Mouse (Mus musculus) c-Kit-positive CD71-positive TER-119-negative erythroid progenitor cells, embryonic 14.5 days (primary cell): ENCODE data around the gene Xylb.

Experiments
- DNase-seq: peaks from one replicate; pipeline ENCODE4 v3.0.0-alpha.2; 2013; ENCODE audit warnings: low read depth

Xylb gene

GRCm38 (mm10) chr9:119401801-119402214 is 44.6 kb downstream of the Xylb start, which contains the start of gene Acvr2b:
Gene Acvr2b (plus strand): TSS chr9:119402118.
- DNase-seq, result peak; percentile 74

- DNase-seq, result peak; percentile 9
Observed at GRCm38 (mm10) chr9:119402253-119403235, 45.4 kb downstream of the Xylb start.

DNA sequence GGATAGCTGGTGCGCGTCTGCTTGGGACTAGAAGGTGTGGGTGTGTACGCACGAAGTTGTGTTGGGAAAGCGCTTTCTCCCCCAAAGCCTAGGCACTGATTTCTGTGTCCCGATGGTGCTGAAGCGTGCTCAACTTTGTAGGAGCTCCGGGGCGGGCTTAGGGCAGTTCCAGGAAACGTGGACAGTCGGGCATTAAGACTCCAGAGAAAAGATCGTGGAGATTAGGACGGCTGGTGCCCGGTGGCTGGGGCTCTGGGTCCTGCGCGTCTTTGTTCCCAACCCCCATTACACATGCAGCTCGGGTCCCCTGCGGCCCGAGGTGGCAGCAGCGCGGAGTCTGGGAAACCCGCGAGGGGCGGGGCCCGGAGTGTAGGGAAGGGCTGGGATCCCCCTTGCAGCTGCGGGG is 46.1 kb downstream of the Xylb start:
- DNase-seq, result no peak

GRCm38 (mm10) chr9:119404090-119404489 is 46.9 kb downstream of the Xylb start:
- no peak for DNase-seq

DNA sequence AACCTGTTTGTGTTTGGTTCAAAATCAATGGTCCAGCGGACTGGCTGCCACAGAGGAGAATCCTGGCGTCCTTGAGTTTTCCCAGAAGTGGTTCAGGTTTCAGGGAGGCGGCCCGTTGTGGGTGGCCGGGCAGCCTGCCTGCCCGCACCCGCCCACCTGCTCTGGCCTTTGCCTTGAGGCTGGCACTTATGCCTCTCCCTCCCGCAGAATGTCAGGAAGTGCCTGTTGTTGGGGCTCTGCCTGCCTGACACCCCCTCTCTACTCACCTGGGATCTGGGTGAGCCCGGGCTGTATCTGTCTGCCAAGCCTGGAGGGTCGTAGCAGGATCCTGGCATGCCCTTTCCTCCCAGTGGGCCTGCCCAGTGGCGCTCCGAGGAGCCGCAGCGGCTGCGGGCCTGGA is 50.7 kb downstream of the Xylb start:
- no peak for DNase-seq

GRCm38 (mm10) chr9:119408898-119409664 is 51.9 kb downstream of the Xylb start:
- no peak for DNase-seq

DNA sequence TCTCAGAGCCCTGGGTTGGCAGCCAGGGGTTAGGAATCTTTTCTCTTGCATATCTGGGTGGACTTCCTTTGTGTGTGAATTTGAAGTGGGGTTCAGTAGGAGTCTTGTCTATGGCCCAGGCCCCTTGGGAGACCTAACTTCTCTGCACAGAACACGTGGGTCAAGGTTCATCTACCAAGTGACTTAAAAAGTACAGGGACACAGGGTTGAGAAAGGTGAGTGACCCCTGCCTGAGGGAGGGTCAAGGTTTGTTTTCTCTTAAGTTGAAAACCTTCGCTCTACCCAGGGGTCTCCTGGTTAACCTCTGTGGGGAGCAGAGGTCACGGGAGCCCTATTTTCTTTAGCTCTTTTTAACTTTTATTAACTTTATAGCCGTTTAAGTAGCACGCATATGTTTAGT is 52.7 kb downstream of the Xylb start:
- no peak for DNase-seq

- no peak for DNase-seq
Observed at GRCm38 (mm10) chr9:119418025-119418424, 60.8 kb downstream of the Xylb start.

DNA sequence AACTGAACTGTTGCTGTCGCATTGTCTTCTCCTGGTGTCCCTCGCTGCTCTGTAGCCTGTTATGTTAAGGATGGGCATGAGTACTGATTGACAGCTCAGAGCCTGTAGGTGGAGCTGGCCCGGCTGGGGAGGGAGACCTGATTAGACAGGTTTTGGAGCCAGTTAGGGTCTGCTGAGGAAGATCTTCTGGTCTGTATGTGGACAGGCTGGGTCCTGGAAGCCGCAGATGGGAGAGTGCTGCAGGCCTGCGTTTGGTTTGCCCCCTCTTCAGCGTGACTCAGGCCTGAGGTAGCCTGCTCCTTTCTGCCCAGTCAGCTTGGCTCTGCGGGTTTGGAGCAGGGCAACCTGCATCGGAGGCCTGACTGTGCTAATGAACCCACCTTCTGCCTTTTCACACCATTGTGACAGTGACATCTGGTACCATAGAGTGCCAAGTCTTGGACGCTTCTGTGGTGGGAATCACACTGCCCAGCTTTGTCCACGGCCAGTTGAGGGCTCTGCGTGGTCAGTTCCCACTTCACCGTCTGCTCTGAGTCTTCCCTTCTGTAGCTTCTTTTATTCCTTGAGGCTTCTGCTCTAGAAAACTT is 62.8 kb downstream of the Xylb start:
- DNase-seq, result no peak

DNA sequence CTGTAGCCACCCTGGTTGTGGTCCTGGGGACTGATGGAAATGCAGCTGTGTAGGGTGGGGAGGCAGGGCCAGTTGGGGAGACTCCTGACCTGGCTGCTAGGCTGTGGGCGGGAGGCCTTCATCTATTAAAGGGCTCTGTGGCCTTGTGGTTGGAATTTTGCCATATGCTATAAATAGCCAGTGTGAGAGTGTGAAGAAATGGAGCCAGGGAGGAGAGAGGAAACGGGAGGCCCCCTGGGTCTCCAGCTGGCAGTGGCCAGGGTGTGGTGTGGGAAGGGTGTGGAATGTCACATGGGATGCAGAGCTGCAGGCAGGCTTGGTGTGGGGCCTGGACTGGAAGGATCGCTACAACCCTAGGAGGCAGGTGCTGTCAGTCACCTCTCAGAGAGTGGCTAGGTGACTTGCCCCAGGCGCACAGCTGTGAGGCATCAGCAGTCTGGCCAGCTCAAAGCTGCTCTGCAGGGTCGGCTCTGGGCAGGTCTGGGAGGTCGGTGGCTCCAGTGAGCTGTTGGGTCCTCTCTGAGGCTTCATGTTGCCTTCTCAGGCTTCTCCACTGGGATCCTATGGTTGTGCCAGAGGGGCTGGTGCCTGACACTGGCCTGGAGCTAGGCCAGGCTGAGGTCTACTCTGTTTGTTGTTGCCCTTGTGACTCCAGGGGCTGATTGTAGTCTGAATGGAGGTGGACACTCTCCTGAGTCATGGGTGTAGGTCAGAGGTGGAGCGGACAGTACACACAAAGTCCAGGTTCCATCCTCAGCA is 68.2 kb downstream of the Xylb start:
- no peak for DNase-seq

DNA sequence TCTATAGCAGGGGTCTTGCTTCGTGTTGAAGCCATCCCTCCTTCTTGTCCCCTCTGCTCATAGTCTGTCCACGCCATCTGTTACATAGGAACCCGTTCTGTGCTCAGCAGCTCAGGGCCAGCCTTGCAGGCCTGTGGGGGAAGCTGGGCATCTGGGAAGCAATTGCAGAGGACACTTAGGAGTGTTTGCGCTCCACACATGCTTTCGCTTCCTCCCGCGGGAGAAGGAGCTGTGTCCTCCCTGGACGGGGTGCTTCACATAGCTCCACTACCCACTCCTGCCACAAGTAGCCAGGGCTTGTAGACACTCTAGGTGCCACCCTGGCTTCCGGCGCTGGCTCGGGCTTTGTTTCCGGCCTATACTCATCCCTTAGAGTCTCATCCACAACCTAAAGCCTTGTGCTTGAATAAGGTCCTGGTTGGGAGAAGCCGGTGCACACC is 68.8 kb downstream of the Xylb start:
- no peak for DNase-seq

DNA sequence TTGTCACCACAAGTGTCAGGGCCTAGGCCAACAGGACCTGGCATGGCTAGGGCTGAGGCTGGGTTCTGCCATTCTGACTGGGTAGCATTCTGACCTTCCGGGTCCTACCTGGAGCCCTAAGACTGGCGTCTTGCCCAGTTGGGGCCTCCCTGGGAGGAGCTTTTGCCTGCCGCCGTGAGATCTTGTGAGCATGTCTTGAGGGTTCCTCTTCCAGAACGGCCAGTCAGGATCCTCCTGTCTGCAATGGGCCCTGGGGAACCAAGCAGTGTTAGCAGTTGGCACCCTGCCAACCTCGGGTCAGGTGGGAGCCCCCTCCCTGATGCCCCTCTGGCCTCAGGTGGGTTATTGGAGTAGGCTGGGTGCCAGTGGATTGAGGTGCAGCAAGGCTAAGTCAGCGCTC is 69.3 kb downstream of the Xylb start:
- DNase-seq, result no peak

DNA sequence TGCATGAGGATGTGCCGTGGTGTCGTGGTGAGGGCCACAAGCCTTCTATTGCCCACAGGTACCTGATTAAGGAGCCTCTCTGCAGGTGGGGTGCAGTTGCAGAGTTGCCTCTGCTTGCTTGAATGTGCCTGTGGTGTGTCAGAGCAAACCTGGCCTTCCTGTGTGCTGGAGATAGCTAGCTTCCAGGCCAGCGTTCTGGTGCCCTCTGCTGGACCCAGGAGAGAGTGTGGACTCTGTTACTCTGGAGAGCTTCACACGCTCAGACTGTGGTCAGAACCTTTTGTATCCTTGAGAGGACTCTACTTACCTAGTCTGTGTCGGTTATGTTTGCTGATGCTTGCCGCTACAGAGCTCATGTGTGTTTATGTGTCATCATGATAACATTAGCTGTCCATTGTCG is 73.1 kb downstream of the Xylb start:
- DNase-seq, result peak; percentile 48

GRCm38 (mm10) chr9:119435855-119436254 is 78.7 kb downstream of the Xylb start:
- no peak for DNase-seq

DNA sequence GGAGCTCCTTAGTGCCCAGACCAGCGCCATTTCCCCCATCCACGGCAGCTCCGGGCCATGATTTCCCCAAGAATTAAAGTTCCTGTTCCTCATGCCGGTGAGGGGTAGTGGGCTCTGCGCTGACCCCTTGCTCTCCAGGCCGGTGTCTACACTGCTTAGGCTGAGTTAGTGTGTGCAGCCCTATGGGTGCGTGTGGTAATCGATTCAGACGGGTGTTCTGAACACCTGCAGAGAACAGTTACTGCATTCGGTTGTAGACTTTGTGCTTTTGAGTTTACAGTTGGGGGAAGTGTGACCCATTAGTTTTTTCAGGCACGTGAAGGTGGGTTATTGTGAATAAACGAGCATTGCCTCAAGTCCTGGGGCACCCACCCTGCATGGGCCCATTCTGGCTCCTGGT is 80.9 kb downstream of the Xylb start:
- no peak for DNase-seq

DNA sequence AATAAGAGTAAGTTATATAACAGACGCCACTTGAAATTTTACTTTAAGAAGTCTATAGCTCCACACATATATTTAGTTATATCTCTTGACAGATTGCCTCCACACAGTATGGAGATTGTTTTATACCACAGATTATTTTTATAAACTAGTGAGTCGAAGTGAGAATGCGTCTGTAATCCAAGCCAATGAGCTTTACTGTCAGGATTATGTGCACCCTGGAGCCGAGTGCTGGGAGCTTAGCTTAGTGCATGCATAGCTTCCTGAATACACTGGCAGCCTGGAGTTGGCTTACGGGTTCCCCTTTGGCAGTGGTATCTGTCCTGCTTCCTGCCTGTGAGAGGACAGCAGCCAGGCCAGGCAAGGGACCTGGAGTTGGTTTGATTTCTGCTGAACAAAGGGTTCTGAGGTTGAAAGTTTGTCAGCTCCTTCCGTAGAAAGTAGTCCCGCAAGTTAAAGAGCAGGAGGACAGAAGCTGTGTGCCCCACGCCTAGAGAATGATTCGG is 81.4 kb downstream of the Xylb start:
- DNase-seq, result no peak
